Mouse (Mus musculus) liver, embryonic 14.5 days (tissue): ENCODE data around the gene Stk4.

Source experiments
- CTCF ChIP-seq: IDR thresholded peaks from 2 replicates; pipeline ENCODE4 v1.5.1; 2016; ENCODE audit warnings: antibody characterized with exemption, low read depth, control low read depth
- EP300 ChIP-seq: IDR thresholded peaks from 2 replicates; pipeline ENCODE4 v1.6.1; 2016; ENCODE audit warnings: antibody characterized with exemption, low read depth

- no peak for TF ChIP-seq CTCF
- no peak for TF ChIP-seq EP300
Measured at GRCm38 (mm10) chr2:164054671-164055070, 15.5 kb upstream of the Stk4 start.
